Mouse (Mus musculus) limb, embryonic 10.5 days (tissue): ENCODE results near the gene Tnfsf4. TPM values are rescaled to one million over a fixed set of nuclear protein-coding genes. Genes with fewer than 3 reads are reported as not detected.

Experiments used
- DNase-seq: peaks from one replicate; pipeline ENCODE4 v3.0.0-alpha.2; 2017; ENCODE audit warnings: low spot score
- H3K27ac ChIP-seq: fragments of 300-500 bp; sonication (generic); 2 replicates; pipeline ENCODE4 v1.5.1; 2016; ENCODE audit warnings: mild to moderate bottlenecking
- H3K27me3 ChIP-seq: fragments of 300-500 bp; sonication (generic); 2 replicates; pipeline ENCODE4 v1.6.1; 2016; ENCODE audit warnings: low read depth, mild to moderate bottlenecking; ENCODE audit not compliant: poor library complexity, severe bottlenecking
- H3K36me3 ChIP-seq: fragments of 300-500 bp; sonication (generic); 2 replicates; pipeline ENCODE4 v1.6.1; 2016; ENCODE audit warnings: mild to moderate bottlenecking, moderate library complexity
- H3K4me1 ChIP-seq: fragments of 300-500 bp; sonication (generic); 2 replicates; pipeline ENCODE4 v1.6.1; 2016
- H3K4me3 ChIP-seq: fragments of 300-500 bp; sonication (generic); 2 replicates; pipeline ENCODE4 v1.5.1; 2016; ENCODE audit warnings: mild to moderate bottlenecking, moderate library complexity
- H3K9me3 ChIP-seq: fragments of 300-500 bp; sonication (generic); replicated peaks from 2 replicates; pipeline ENCODE4 v1.6.1; 2016; ENCODE audit warnings: mild to moderate bottlenecking
- WGBS: fragments of 180-500 bp; shearing (Covaris S2); methylation state at CpG from one replicate; pipeline ENCODE4 v1.1.7; 2016; 5-methylcytosine and 5-hydroxymethylcytosine counted together
- polyA plus RNA-seq: library from polyadenylated mRNA; unstranded; fragments of >200 nt; fragmentation: Nextera tagmentation; extraction: Ambion mirVana; gene quantifications from 2 replicates; pipeline ENCODE4 v1.2.1, GENCODE M21; 2016

The Tnfsf4 gene
- polyA plus RNA-seq, 1 experiment from 2014 or later: 0.08 TPM

GRCm38 (mm10) chr1:161403061-161403460 lies 7.9 kb downstream of the Tnfsf4 start:
- Histone ChIP-seq H3K27ac (0 out of 2 replicates have a peak overlapping the region, but pooled peaks have one; percentile 14), H3K36me3 (no peaks in the 10 kb centered on the region), H3K27me3 (no peaks in the 10 kb centered on the region), H3K4me1 (peaks cover 16% of the 10 kb centered on the region), H3K4me3 (no peak overlapping the region), H3K9me3 (no peaks in the 10 kb centered on the region)
- DNase-seq: no peak
- WGBS: 21% methylated on average over 2 of the region's 2 CpGs

- Histone ChIP-seq H3K4me3 (no peak overlapping the region), H3K9me3 (no peaks in the 10 kb centered on the region), H3K36me3 (no peaks in the 10 kb centered on the region), H3K27ac (no peak overlapping the region), H3K27me3 (no peaks in the 10 kb centered on the region), H3K4me1 (peaks cover 16% of the 10 kb centered on the region)
- WGBS: 87% methylated on average over 1 of the region's 1 CpGs
- DNase-seq: no peak
These were observed 11.3 kb downstream of the Tnfsf4 start for GRCm38 (mm10) chr1:161406480-161406879.

GRCm38 (mm10) chr1:161419926-161420325 lies 24.7 kb downstream of the Tnfsf4 start:
- DNase-seq: no peak

GRCm38 (mm10) chr1:161420646-161421045 lies 25.4 kb downstream of the Tnfsf4 start:
- no peaks in the 10 kb centered on the region for H3K27me3 ChIP-seq
- H3K4me3 ChIP-seq: no peak overlapping the region
- no peaks in the 10 kb centered on the region for H3K36me3 ChIP-seq
- no peak for DNase-seq
- peaks cover 3% of the 10 kb centered on the region; the same call in 1 of the 2 replicates for H3K4me1 ChIP-seq
- no peaks in the 10 kb centered on the region for H3K9me3 ChIP-seq
- no peak overlapping the region for H3K27ac ChIP-seq
- 87% methylated on average over 9 of the region's 9 CpGs for whole genome bisulfite sequencing

More at GRCm38 (mm10) chr1:161419926-161420325, 24.7 kb downstream of the Tnfsf4 start:
- Histone ChIP-seq H3K27me3 (no peaks in the 10 kb centered on the region), H3K27ac (no peak overlapping the region), H3K36me3 (no peaks in the 10 kb centered on the region), H3K9me3 (no peaks in the 10 kb centered on the region), H3K4me1 (peaks cover 3% of the 10 kb centered on the region; the same call in 1 of the 2 replicates), H3K4me3 (no peak overlapping the region)

GRCm38 (mm10) chr1:161426277-161427056 lies 31.3 kb downstream of the Tnfsf4 start:
- Histone ChIP-seq H3K36me3 (no peaks in the 10 kb centered on the region), H3K27ac (no peak overlapping the region), H3K4me3 (no peak overlapping the region), H3K9me3 (no peaks in the 10 kb centered on the region), H3K27me3 (no peaks in the 10 kb centered on the region), H3K4me1 (no peaks in the 10 kb centered on the region)
- DNase-seq: no peak
- 88% methylated on average over 4 of the region's 4 CpGs for WGBS

- no peaks in the 10 kb centered on the region for H3K4me1 ChIP-seq
These were observed 31.8 kb downstream of the Tnfsf4 start for GRCm38 (mm10) chr1:161427057-161427311.

GRCm38 (mm10) chr1:161435781-161436180 lies 40.6 kb downstream of the Tnfsf4 start:
- Histone ChIP-seq H3K4me3 (no peak overlapping the region), H3K27me3 (no peaks in the 10 kb centered on the region), H3K27ac (no peak overlapping the region), H3K36me3 (no peaks in the 10 kb centered on the region), H3K4me1 (no peaks in the 10 kb centered on the region), H3K9me3 (no peaks in the 10 kb centered on the region)
- DNase-seq: no peak
- WGBS: 91% methylated on average over 2 of the region's 2 CpGs

More at GRCm38 (mm10) chr1:161427057-161427311, 31.8 kb downstream of the Tnfsf4 start:
- H3K27ac ChIP-seq: no peak overlapping the region
- H3K36me3 ChIP-seq: no peaks in the 10 kb centered on the region
- H3K27me3 ChIP-seq: no peaks in the 10 kb centered on the region
- H3K9me3 ChIP-seq: no peaks in the 10 kb centered on the region
- no peak overlapping the region for H3K4me3 ChIP-seq
- WGBS: 96% methylated on average over 1 of the region's 1 CpGs
- DNase-seq: no peak

GRCm38 (mm10) chr1:161436503-161436902 lies 41.3 kb downstream of the Tnfsf4 start:
- DNase-seq: no peak
- no peaks in the 10 kb centered on the region for H3K4me1 ChIP-seq
- H3K36me3 ChIP-seq: no peaks in the 10 kb centered on the region
- 86% methylated on average over 6 of the region's 6 CpGs for WGBS
- no peak overlapping the region for H3K27ac ChIP-seq
- H3K9me3 ChIP-seq: no peaks in the 10 kb centered on the region
- H3K4me3 ChIP-seq: no peak overlapping the region
- no peaks in the 10 kb centered on the region for H3K27me3 ChIP-seq

- Histone ChIP-seq H3K27me3 (no peaks in the 10 kb centered on the region), H3K36me3 (no peaks in the 10 kb centered on the region), H3K4me1 (peaks cover 3% of the 10 kb centered on the region; the same call in 1 of the 2 replicates), H3K27ac (no peak overlapping the region), H3K9me3 (no peaks in the 10 kb centered on the region), H3K4me3 (no peak overlapping the region)
- 76% methylated on average over 7 of the region's 7 CpGs for WGBS
- no peak for DNase-seq
These were observed 49.6 kb downstream of the Tnfsf4 start for GRCm38 (mm10) chr1:161444858-161445257.

- DNase-seq: no peak
- Histone ChIP-seq H3K27ac (no peak overlapping the region), H3K27me3 (no peaks in the 10 kb centered on the region), H3K36me3 (no peaks in the 10 kb centered on the region), H3K4me3 (no peak overlapping the region), H3K4me1 (no peaks in the 10 kb centered on the region), H3K9me3 (no peaks in the 10 kb centered on the region)
- 66% methylated on average over 3 of the region's 3 CpGs for WGBS
These were observed 56.6 kb downstream of the Tnfsf4 start for GRCm38 (mm10) chr1:161451683-161452245.

- DNase-seq: no peak
- 92% methylated on average over 1 of the region's 1 CpGs for WGBS
These were observed 57.0 kb downstream of the Tnfsf4 start for GRCm38 (mm10) chr1:161452250-161452649.

GRCm38 (mm10) chr1:161463388-161464085 lies 68.3 kb downstream of the Tnfsf4 start:
- Histone ChIP-seq H3K4me3 (no peak overlapping the region), H3K27ac (no peak overlapping the region), H3K27me3 (no peaks in the 10 kb centered on the region), H3K9me3 (no peaks in the 10 kb centered on the region), H3K4me1 (peaks cover 6% of the 10 kb centered on the region), H3K36me3 (no peaks in the 10 kb centered on the region)
- DNase-seq: no peak
- 61% methylated on average over 2 of the region's 2 CpGs for WGBS

More at GRCm38 (mm10) chr1:161452250-161452649, 57.0 kb downstream of the Tnfsf4 start:
- no peaks in the 10 kb centered on the region for H3K36me3 ChIP-seq
- H3K9me3 ChIP-seq: no peaks in the 10 kb centered on the region
- H3K4me3 ChIP-seq: no peak overlapping the region
- H3K27ac ChIP-seq: no peak overlapping the region
- no peaks in the 10 kb centered on the region for H3K27me3 ChIP-seq
- no peaks in the 10 kb centered on the region for H3K4me1 ChIP-seq
